ENCODE assay signal across 8 mouse cellular contexts in the genomic region with DNA sequence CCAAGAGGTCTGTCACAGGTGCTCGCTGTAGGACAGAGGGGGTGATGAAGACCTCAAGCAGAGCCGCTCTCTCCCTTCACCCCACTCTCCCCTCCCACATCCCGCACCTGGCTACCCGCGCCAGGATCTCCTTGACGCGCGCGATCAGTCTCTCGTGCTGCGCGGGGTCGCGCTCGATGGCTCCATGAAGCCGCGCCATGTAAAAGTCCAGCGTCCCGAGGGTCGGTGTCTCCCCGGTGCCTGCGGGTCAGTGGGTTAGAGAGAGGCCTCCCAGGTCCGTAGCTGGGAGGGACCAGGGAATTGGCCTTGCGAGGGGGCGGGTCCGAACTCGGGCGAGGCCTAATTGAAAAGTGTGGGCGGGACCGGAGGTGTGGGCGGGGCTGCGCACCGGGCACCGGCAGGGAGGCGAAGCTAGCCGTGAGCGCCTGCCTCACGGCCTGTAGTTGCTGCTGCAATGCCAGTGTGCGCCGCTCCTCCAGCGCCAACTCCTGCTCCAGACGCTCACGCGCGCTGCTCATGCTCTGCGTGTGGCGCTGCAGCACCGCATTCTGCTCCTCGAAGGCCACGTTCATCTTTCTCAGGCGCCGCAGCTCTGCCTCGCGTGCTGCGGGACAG. TPM values are rescaled to one million over a fixed set of nuclear protein-coding genes. Genes with fewer than 3 reads are reported as not detected.
DNase-seq lines count a peak whose midpoint lies in the region; ATAC-seq and TF ChIP-seq lines count a peak whose summit lies in the region.

No protein-coding gene starts in this region.

- no peak; the same call in 1 of the 2 replicates for TF ChIP-seq CTCF in kidney, adult 2 months (conservative IDR thresholded peaks at IDR 0.05; ENCODE audit: insufficient read depth, insufficient read length, low read depth, low read length)
- TF ChIP-seq CTCF in lung, adult 2 months (IDR thresholded peaks at IDR 0.05; ENCODE audit: insufficient read depth, low read length), result no peak

- DNase-seq in cerebellum, adult 9-10 months, result peak; percentile 25
- DNase-seq in adrenal gland, adult 2 months, result peak; percentile 92
- peak; percentile 77 for DNase-seq in forebrain, embryonic 10.5 days (ENCODE audit: extremely low spot score, low spot score)
- DNase-seq in kidney, adult 2 months, result peak; percentile 87
- DNase-seq in lung, adult 2 months, result peak; percentile 63
- DNase-seq in thymus, postnatal 4 days, result peak; percentile 68

- peak overlapping the region; percentile 53 for H3K4me2 ChIP-seq in neural tube, embryonic 13.5 days

- H3K36me3 ChIP-seq in forebrain, embryonic 10.5 days (replicated peaks), result peaks cover 38% of the 10 kb centered on the region
- H3K36me3 ChIP-seq in kidney, adult 2 months (ENCODE audit: control insufficient read depth, insufficient read depth, low read length), result no peaks in the 10 kb centered on the region
- no peaks in the 10 kb centered on the region for H3K36me3 ChIP-seq in neural tube, embryonic 13.5 days

- H3K4me1 ChIP-seq in forebrain, embryonic 10.5 days, result peaks cover 58% of the 10 kb centered on the region
- peaks cover 10% of the 10 kb centered on the region; the same call in 1 of the 2 replicates for H3K4me1 ChIP-seq in kidney, adult 2 months (ENCODE audit: control insufficient read depth, insufficient read depth, low read length)
- peaks cover 11% of the 10 kb centered on the region for H3K4me1 ChIP-seq in lung, adult 2 months (ENCODE audit: control insufficient read depth, insufficient read depth, low read length)
- H3K4me1 ChIP-seq in neural tube, embryonic 13.5 days (replicated peaks), result peaks cover 38% of the 10 kb centered on the region

- no peaks in the 10 kb centered on the region for H3K9me3 ChIP-seq in forebrain, embryonic 10.5 days
- no peaks in the 10 kb centered on the region for H3K9me3 ChIP-seq in neural tube, embryonic 13.5 days

- peaks cover 74% of the 10 kb centered on the region for H3K27me3 ChIP-seq in forebrain, embryonic 10.5 days (ENCODE audit: poor library complexity, severe bottlenecking)
- H3K27me3 ChIP-seq in kidney, adult 2 months (replicated peaks; ENCODE audit: control insufficient read depth, insufficient read depth, low read length), result no peaks in the 10 kb centered on the region
- peaks cover 56% of the 10 kb centered on the region for H3K27me3 ChIP-seq in neural tube, embryonic 13.5 days

- H3K9ac ChIP-seq in neural tube, embryonic 13.5 days, result peak overlapping the region; percentile 53; the same call in 1 of the 2 replicates

- H3K27ac ChIP-seq in forebrain, embryonic 10.5 days, result peak overlapping the region; percentile 67
- H3K27ac ChIP-seq in kidney, adult 2 months (ENCODE audit: insufficient read depth, low read depth, low read length), result 0 out of 2 replicates have a peak overlapping the region, but pooled peaks have one; percentile 6
- no peak overlapping the region; the same call in 1 of the 2 replicates for H3K27ac ChIP-seq in neural tube, embryonic 13.5 days (replicated peaks)

- ATAC-seq in cerebellum, adult (ENCODE audit: insufficient number of reproducible peaks, low FRiP score, low TSS enrichment), result no peak
- no peak for ATAC-seq in neural tube, embryonic 13.5 days (ENCODE audit: low read depth)

- peak; percentile 39 for TF ChIP-seq POLR2A in kidney, adult 2 months (IDR thresholded peaks at IDR 0.05; ENCODE audit: low read depth, low read length)
- no peak; the same call in 1 of the 2 replicates for TF ChIP-seq POLR2A in lung, adult 2 months (IDR thresholded peaks at IDR 0.05; ENCODE audit: borderline replicate concordance, extremely low read depth, low read depth, low read length)

- H3K4me3 ChIP-seq in forebrain, embryonic 10.5 days, result peak overlapping the region; percentile 48
- peak overlapping the region; percentile 20; the same call in 1 of the 2 replicates for H3K4me3 ChIP-seq in kidney, adult 2 months (ENCODE audit: insufficient read depth, low read depth, low read length)
- peak overlapping the region; percentile 11 for H3K4me3 ChIP-seq in lung, adult 2 months (replicated peaks; ENCODE audit: extremely low read depth, low read depth, low read length)
- peak overlapping the region; percentile 29 for H3K4me3 ChIP-seq in neural tube, embryonic 13.5 days

- 4% methylated on average over 55 of the region's 55 CpGs for WGBS in forebrain, embryonic 10.5 days
- WGBS in kidney, adult 2 months, result 22% methylated on average over 55 of the region's 55 CpGs
- WGBS in lung, adult 2 months, result 42% methylated on average over 55 of the region's 55 CpGs
- 6% methylated on average over 55 of the region's 55 CpGs for WGBS in neural tube, embryonic 13.5 days

RNA-seq across cellular contexts. Expression of a gene that starts 3.5 kb away (rescaled TPM):
- total RNA-seq in adrenal gland, adult 2 months (2021), result 10 to 100 TPM in 1 of 2 experiments, 1 to 10 TPM in 1; 2.9 to 10.3 TPM
- polyA plus RNA-seq in adrenal gland, adult 2 months (2012; rRNA removed), result 2.8 and 3.2 TPM in 2 replicates
- not detected in 2 replicates for polyA plus RNA-seq in forebrain, embryonic 10.5 days (2016; fragmentation: Nextera tagmentation; extraction: Ambion mirVana)
- 1.4 and 1.5 TPM in 2 replicates for polyA plus RNA-seq in kidney, adult 2 months (2012; rRNA removed)
- polyA plus RNA-seq in lung, adult 2 months (2012; rRNA removed), result 10.3 and 11.2 TPM in 2 replicates
- not detected in 2 replicates for polyA plus RNA-seq in neural tube, embryonic 13.5 days (2015; fragmentation: Nextera tagmentation; extraction: Ambion mirVana)

RNA-seq across cellular contexts. Expression of a gene that starts 3.7 kb away (rescaled TPM):
- 10 to 100 TPM; 81.6 to 89.9 TPM for total RNA-seq in adrenal gland, adult 2 months (2021)
- 272 and 280 TPM in 2 replicates for polyA plus RNA-seq in adrenal gland, adult 2 months (2012; rRNA removed)
- polyA plus RNA-seq in forebrain, embryonic 10.5 days (2016; fragmentation: Nextera tagmentation; extraction: Ambion mirVana), result 101 and 108 TPM in 2 replicates
- polyA plus RNA-seq in kidney, adult 2 months (2012; rRNA removed), result 66.4 and 82.1 TPM in 2 replicates
- polyA plus RNA-seq in lung, adult 2 months (2012; rRNA removed), result 106 and 134 TPM in 2 replicates
- polyA plus RNA-seq in neural tube, embryonic 13.5 days (2015; fragmentation: Nextera tagmentation; extraction: Ambion mirVana), result 46.5 and 51.5 TPM in 2 replicates

RNA-seq across cellular contexts. Expression of a gene that starts 10.7 kb away (rescaled TPM):
- total RNA-seq in adrenal gland, adult 2 months (2021), result 10 to 100 TPM; 15.3 to 16.5 TPM
- 69.3 and 77.4 TPM in 2 replicates for polyA plus RNA-seq in adrenal gland, adult 2 months (2012; rRNA removed)
- polyA plus RNA-seq in forebrain, embryonic 10.5 days (2016; fragmentation: Nextera tagmentation; extraction: Ambion mirVana), result 6.7 and 7.5 TPM in 2 replicates
- 23.4 and 28.1 TPM in 2 replicates for polyA plus RNA-seq in kidney, adult 2 months (2012; rRNA removed)
- polyA plus RNA-seq in lung, adult 2 months (2012; rRNA removed), result 33.3 and 39.9 TPM in 2 replicates
- 16.5 and 17.8 TPM in 2 replicates for polyA plus RNA-seq in neural tube, embryonic 13.5 days (2015; fragmentation: Nextera tagmentation; extraction: Ambion mirVana)

RNA-seq across cellular contexts. Expression of a gene that starts 18.0 kb away (rescaled TPM):
- 10 to 100 TPM; 33.2 to 45.4 TPM for total RNA-seq in adrenal gland, adult 2 months (2021)
- 137 and 154 TPM in 2 replicates for polyA plus RNA-seq in adrenal gland, adult 2 months (2012; rRNA removed)
- 2.4 and 3.0 TPM in 2 replicates for polyA plus RNA-seq in forebrain, embryonic 10.5 days (2016; fragmentation: Nextera tagmentation; extraction: Ambion mirVana)
- polyA plus RNA-seq in kidney, adult 2 months (2012; rRNA removed), result 16.6 and 21.7 TPM in 2 replicates
- polyA plus RNA-seq in lung, adult 2 months (2012; rRNA removed), result 39.9 and 44.0 TPM in 2 replicates
- 4.5 and 4.8 TPM in 2 replicates for polyA plus RNA-seq in neural tube, embryonic 13.5 days (2015; fragmentation: Nextera tagmentation; extraction: Ambion mirVana)

RNA-seq across cellular contexts. Expression of a gene that starts 19.1 kb away (rescaled TPM):
- 1 to 10 TPM; 1.2 to 3.6 TPM for total RNA-seq in adrenal gland, adult 2 months (2021)
- 9.7 and 12.4 TPM in 2 replicates for polyA plus RNA-seq in adrenal gland, adult 2 months (2012; rRNA removed)
- 0.35 and 0.52 TPM in 2 replicates for polyA plus RNA-seq in forebrain, embryonic 10.5 days (2016; fragmentation: Nextera tagmentation; extraction: Ambion mirVana)
- polyA plus RNA-seq in kidney, adult 2 months (2012; rRNA removed), result 0.16 and 0.61 TPM in 2 replicates
- 21.9 and 25.8 TPM in 2 replicates for polyA plus RNA-seq in lung, adult 2 months (2012; rRNA removed)
- polyA plus RNA-seq in neural tube, embryonic 13.5 days (2015; fragmentation: Nextera tagmentation; extraction: Ambion mirVana), result 0.68 and 0.87 TPM in 2 replicates

Comparison
In these comparisons a context has a peak if more than half of its experiments do, and no peak if none do; other contexts are left out.
1. DNase-seq: peak in every context shown above with its lines; median percentile 92 in adrenal gland, adult 2 months; 87 in kidney, adult 2 months; 77 in forebrain, embryonic 10.5 days; 68 in thymus, postnatal 4 days; 63 in lung, adult 2 months; 25 in cerebellum, adult 9-10 months.